ENCODE assay signal across 8 mouse cellular contexts in the genomic region with DNA sequence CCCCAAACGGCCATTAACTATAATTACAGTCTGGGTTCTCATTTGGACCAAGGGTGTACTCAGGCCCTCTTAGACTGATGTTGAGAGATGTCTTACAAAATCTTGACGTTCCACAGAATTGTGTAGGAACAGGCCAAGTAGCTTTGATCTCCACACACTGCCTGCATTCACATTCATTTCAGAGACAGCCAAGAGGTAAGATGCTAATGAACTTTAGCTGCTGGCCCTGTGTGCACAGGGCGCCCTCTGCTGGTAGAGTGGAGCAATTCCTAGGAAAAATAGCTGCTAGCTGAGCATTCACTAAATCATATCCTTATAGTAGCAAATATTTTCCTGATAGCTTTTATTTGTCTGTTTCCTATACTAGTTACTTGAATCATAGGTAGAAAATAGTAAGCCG. TPM values are rescaled to one million over a fixed set of nuclear protein-coding genes. Genes with fewer than 3 reads are reported as not detected.
A peak's percentile ranks its signal among the peaks of the same experiment; 100 is the strongest.
DNase-seq lines count a peak whose midpoint lies in the region; ATAC-seq lines count a peak whose summit lies in the region.

No protein-coding gene starts in this region.

- no peaks in the 10 kb centered on the region for H3K9me3 ChIP-seq in hindbrain, embryonic 11.5 days (ENCODE audit: control insufficient read depth, low read length)
- H3K9me3 ChIP-seq in hindbrain, embryonic 12.5 days (replicated peaks), result no peaks in the 10 kb centered on the region

- 22% methylated on average over 4 of the region's 4 CpGs for WGBS in hindbrain, embryonic 11.5 days
- 23% methylated on average over 4 of the region's 4 CpGs for WGBS in hindbrain, embryonic 12.5 days

- H3K9ac ChIP-seq in hindbrain, embryonic 11.5 days (ENCODE audit: low read depth, low read length), result no peak overlapping the region
- H3K9ac ChIP-seq in hindbrain, embryonic 12.5 days, result no peak overlapping the region

- H3K4me3 ChIP-seq in hindbrain, embryonic 11.5 days (ENCODE audit: low read depth, low read length), result no peak overlapping the region
- no peak overlapping the region for H3K4me3 ChIP-seq in hindbrain, embryonic 12.5 days

- peak; percentile 80 for DNase-seq in hindbrain, embryonic 11.5 days (ENCODE audit: low spot score)
- peak; percentile 57 for DNase-seq in adrenal gland, adult 8-10 months
- DNase-seq in embryo, embryonic 11.5 days (ENCODE audit: low read depth, low spot score), result peak; percentile 56
- DNase-seq in heart, adult 8-10 months (ENCODE audit: low spot score), result peak; percentile 63
- DNase-seq in layer of hippocampus, adult 9-11 months, result peak; percentile 54
- DNase-seq in spleen, postnatal 10 days (ENCODE audit: low spot score in 2 of 2), result peak; percentile 41 to 76

- H3K4me2 ChIP-seq in hindbrain, embryonic 11.5 days (replicated peaks; ENCODE audit: low read depth, low read length), result no peak overlapping the region
- H3K4me2 ChIP-seq in hindbrain, embryonic 12.5 days (replicated peaks), result no peak overlapping the region

- no peak overlapping the region for H3K27ac ChIP-seq in hindbrain, embryonic 11.5 days (ENCODE audit: low read depth, low read length)
- no peak overlapping the region for H3K27ac ChIP-seq in hindbrain, embryonic 12.5 days

- H3K4me1 ChIP-seq in hindbrain, embryonic 11.5 days (replicated peaks; ENCODE audit: control insufficient read depth, insufficient read depth, low read length), result no peaks in the 10 kb centered on the region
- H3K4me1 ChIP-seq in hindbrain, embryonic 12.5 days, result no peaks in the 10 kb centered on the region

- no peaks in the 10 kb centered on the region for H3K36me3 ChIP-seq in hindbrain, embryonic 11.5 days (ENCODE audit: control insufficient read depth, insufficient read depth, low read length)
- H3K36me3 ChIP-seq in hindbrain, embryonic 12.5 days, result no peaks in the 10 kb centered on the region

- H3K27me3 ChIP-seq in hindbrain, embryonic 11.5 days (ENCODE audit: control insufficient read depth, insufficient read depth, low read length), result no peaks in the 10 kb centered on the region
- no peaks in the 10 kb centered on the region for H3K27me3 ChIP-seq in hindbrain, embryonic 12.5 days

- ATAC-seq in hindbrain, embryonic 11.5 days (ENCODE audit: low FRiP score), result no peak
- no peak for ATAC-seq in hindbrain, embryonic 12.5 days (ENCODE audit: low FRiP score)
- peak; percentile 97 for ATAC-seq in megakaryocyte, adult 5-6 weeks (ENCODE audit: poor library complexity, severe bottlenecking)

RNA-seq across cellular contexts. Expression of a gene that starts 30.8 kb away (rescaled TPM):
- polyA plus RNA-seq in hindbrain, embryonic 11.5 days (2014; fragmentation: Nextera tagmentation; extraction: Ambion mirVana), result 85.6 and 91.3 TPM in 2 replicates
- polyA plus RNA-seq in hindbrain, embryonic 12.5 days (2016; fragmentation: Nextera tagmentation; extraction: Ambion mirVana), result 90.3 and 92.0 TPM in 2 replicates
- 10 to 100 TPM; 22.6 to 27.4 (median 23.2) TPM for total RNA-seq in adrenal gland, adult 8-10 months (2022)
- 10 to 100 TPM; 10.2 to 11.5 (median 10.8) TPM for total RNA-seq in heart, adult 8-10 months (2022)
- total RNA-seq in megakaryocyte, adult 5-6 weeks (2015), result 8.1 and 9.0 TPM in 2 replicates
- total RNA-seq in megakaryocyte, adult 5-6 weeks (2017), result 16.0 and 19.3 TPM in 2 replicates
